Mouse (Mus musculus): ENCODE data around the gene Mknk1. TPM values are rescaled to one million over a fixed set of nuclear protein-coding genes. Genes with fewer than 3 reads are reported as not detected.

Mknk1 gene
- total and polyA plus RNA-seq, 3 experiments, result 25.8 to 38.5 TPM; not detected in 1

DNA sequence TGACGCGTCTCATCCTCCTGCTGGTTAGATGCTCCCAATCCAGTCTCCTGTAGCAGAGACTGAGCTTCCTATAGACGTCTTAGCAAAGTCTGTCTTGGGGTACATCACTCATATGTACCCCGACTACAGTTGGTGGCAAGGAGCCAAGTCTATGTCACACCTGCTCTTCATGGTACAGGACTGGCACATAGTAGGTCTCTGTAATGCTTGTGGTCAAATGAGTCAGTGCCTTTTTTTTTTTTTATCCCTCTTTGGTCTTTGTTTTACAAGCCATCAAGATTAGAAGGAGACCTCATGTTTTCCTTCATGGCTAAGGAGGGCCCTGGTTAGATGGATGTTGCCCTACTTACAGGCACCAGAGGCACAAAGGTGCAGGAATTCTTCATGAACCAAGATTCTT is 1.8 kb downstream of the Mknk1 start:
- Histone ChIP-seq H3K9me3 (replicated peaks; ENCODE audit: insufficient read depth, low read length) (no peaks in the 10 kb centered on the region), H3K27me3 (ENCODE audit: control insufficient read depth in 1 of 2, insufficient read depth in 2 of 2, low read length in 2 of 2) (no peaks in the 10 kb centered on the region), H3K36me3 (ENCODE audit: control insufficient read depth in 1 of 2, insufficient read depth in 2 of 2, low read length in 2 of 2) (peaks cover 0 to 13% of the 10 kb centered on the region in 2 experiments; a peak in 2 of 4 replicates), H3K4me3 (ENCODE audit: control insufficient read depth in 1 of 2, insufficient read depth in 1 of 2, low read depth in 2 of 2, low read length in 2 of 2) (no peak overlapping the region), H3K27ac (ENCODE audit: control insufficient read depth, low read depth, low read length) (no peak overlapping the region), H3K79me2 (ENCODE audit: control insufficient read depth, insufficient read depth, low read length, poor library complexity) (peaks cover 16% of the 10 kb centered on the region), H3K4me1 (ENCODE audit: control insufficient read depth in 1 of 2, insufficient read depth in 2 of 2, low read length in 2 of 2) (peaks cover 5 to 28% of the 10 kb centered on the region in 2 experiments; a peak in 3 of 4 replicates), H3K9ac (ENCODE audit: control insufficient read depth, low read depth, low read length, poor library complexity, severe bottlenecking) (no peak overlapping the region)
- DNase-seq (ENCODE audit: low read depth, low spot score), result no peak
- TF ChIP-seq POLR2AphosphoS5 (IDR thresholded peaks at IDR 0.05; ENCODE audit: borderline replicate concordance, low read depth, low read length), result no peak
- TF ChIP-seq ZKSCAN1 (IDR thresholded peaks at IDR 0.05; ENCODE audit: low read depth, low read length), result peak; percentile 90

DNA sequence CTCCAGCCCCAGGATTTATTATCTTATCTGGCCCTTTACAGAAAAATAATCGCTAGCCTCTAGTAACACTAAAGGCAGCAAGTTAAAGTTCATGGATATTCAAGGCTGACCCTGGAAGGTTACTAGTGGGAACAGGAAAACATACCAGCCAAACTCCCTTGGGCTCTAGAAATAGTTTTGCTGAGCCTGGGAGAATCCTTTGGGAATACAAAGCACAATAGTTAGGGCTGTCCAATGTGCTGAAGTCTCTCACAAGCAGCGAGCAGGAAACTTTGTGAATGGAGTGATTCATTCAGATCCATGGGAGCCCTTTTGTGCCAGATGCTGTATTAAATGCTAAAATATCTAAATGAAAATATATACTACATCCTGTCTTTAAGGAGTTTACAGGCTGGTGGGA is 7.7 kb downstream of the Mknk1 start:
- Histone ChIP-seq H3K9ac (ENCODE audit: control insufficient read depth, low read depth, low read length, poor library complexity, severe bottlenecking) (peak overlapping the region; percentile 51), H3K27ac (ENCODE audit: control insufficient read depth, low read depth, low read length) (peak overlapping the region; percentile 98), H3K9me3 (replicated peaks; ENCODE audit: insufficient read depth, low read length) (no peaks in the 10 kb centered on the region), H3K4me3 (ENCODE audit: control insufficient read depth in 1 of 2, insufficient read depth in 1 of 2, low read depth in 2 of 2, low read length in 2 of 2) (no peak overlapping the region), H3K36me3 (ENCODE audit: control insufficient read depth in 1 of 2, insufficient read depth in 2 of 2, low read length in 2 of 2) (peaks cover 6 to 41% of the 10 kb centered on the region in 2 experiments), H3K4me1 (ENCODE audit: control insufficient read depth in 1 of 2, insufficient read depth in 2 of 2, low read length in 2 of 2) (peaks cover 29 to 43% of the 10 kb centered on the region in 2 experiments), H3K27me3 (ENCODE audit: control insufficient read depth in 1 of 2, insufficient read depth in 2 of 2, low read length in 2 of 2) (no peaks in the 10 kb centered on the region), H3K79me2 (ENCODE audit: control insufficient read depth, insufficient read depth, low read length, poor library complexity) (no peaks in the 10 kb centered on the region)
- no peak for DNase-seq (ENCODE audit: low read depth, low spot score)
- TF ChIP-seq GABPA (IDR thresholded peaks at IDR 0.05; ENCODE audit: low read depth, low read length) (no peak), TBP (IDR thresholded peaks at IDR 0.05; ENCODE audit: low read depth, low read length) (peak; percentile 53; the same call in 1 of the 2 replicates)

DNA sequence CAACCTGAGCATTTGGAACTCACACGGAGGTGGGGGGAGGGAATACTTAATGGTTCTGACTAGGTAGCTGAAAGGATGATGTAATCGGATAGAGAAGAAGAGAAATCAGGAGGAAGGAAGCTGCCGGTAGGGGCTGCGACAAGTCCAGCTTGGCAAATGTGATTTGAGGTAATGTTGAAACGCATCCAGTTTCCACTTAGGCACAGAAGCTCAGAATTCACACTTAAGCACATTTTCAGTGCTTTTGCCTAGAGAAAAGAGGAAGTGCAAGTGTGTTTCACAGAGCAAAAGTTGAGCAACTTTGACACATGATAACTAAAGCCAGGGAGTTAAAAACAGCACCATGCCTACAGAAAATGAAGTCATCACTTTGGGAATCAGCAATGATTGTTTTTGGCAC is 8.4 kb downstream of the Mknk1 start:
- peak; percentile 93 for DNase-seq (ENCODE audit: low read depth, low spot score)
- Histone ChIP-seq H3K4me1 (ENCODE audit: control insufficient read depth in 1 of 2, insufficient read depth in 2 of 2, low read length in 2 of 2) (peaks cover 29 to 41% of the 10 kb centered on the region in 2 experiments), H3K4me3 (ENCODE audit: control insufficient read depth in 1 of 2, insufficient read depth in 1 of 2, low read depth in 2 of 2, low read length in 2 of 2) (no peak overlapping the region), H3K79me2 (ENCODE audit: control insufficient read depth, insufficient read depth, low read length, poor library complexity) (no peaks in the 10 kb centered on the region), H3K36me3 (ENCODE audit: control insufficient read depth in 1 of 2, insufficient read depth in 2 of 2, low read length in 2 of 2) (peaks cover 6 to 41% of the 10 kb centered on the region in 2 experiments), H3K9ac (ENCODE audit: control insufficient read depth, low read depth, low read length, poor library complexity, severe bottlenecking) (peak overlapping the region; percentile 51), H3K27me3 (ENCODE audit: control insufficient read depth in 1 of 2, insufficient read depth in 2 of 2, low read length in 2 of 2) (no peaks in the 10 kb centered on the region), H3K9me3 (replicated peaks; ENCODE audit: insufficient read depth, low read length) (no peaks in the 10 kb centered on the region), H3K27ac (ENCODE audit: control insufficient read depth, low read depth, low read length) (peak overlapping the region; percentile 98)
- TF ChIP-seq TCF12 (IDR thresholded peaks at IDR 0.05; ENCODE audit: low read depth, low read length), result peak; percentile 60
- TF ChIP-seq MAFK (IDR thresholded peaks at IDR 0.05; ENCODE audit: borderline replicate concordance, low read depth, low read length), result peak; percentile 43; the same call in 1 of the 2 replicates
- peak; percentile 90 for TF ChIP-seq MXI1 (IDR thresholded peaks at IDR 0.05; ENCODE audit: low read depth, low read length)
- TF ChIP-seq GABPA (IDR thresholded peaks at IDR 0.05; ENCODE audit: low read depth, low read length), result no peak
- peak; percentile 54; the same call in 1 of the 2 replicates for TF ChIP-seq BHLHE40 (IDR thresholded peaks at IDR 0.05; ENCODE audit: borderline replicate concordance, low read depth, low read length)
- TF ChIP-seq EP300 (IDR thresholded peaks at IDR 0.05; ENCODE audit: low read depth in 1 of 2, low read length in 2 of 2), result peak; percentile 76 to 79
- no peak for TF ChIP-seq ZMIZ1 (IDR thresholded peaks at IDR 0.05; ENCODE audit: low read depth, low read length)
- TF ChIP-seq MAX (IDR thresholded peaks at IDR 0.05; ENCODE audit: low read length), result peak; percentile 86
- TF ChIP-seq USF1 (IDR thresholded peaks at IDR 0.05; ENCODE audit: low read depth, low read length), result peak; percentile 32; the same call in 1 of the 2 replicates
- TF ChIP-seq SIN3A (IDR thresholded peaks at IDR 0.05; ENCODE audit: low read length), result peak; percentile 84
- no peak for TF ChIP-seq ZC3H11A (IDR thresholded peaks at IDR 0.05; ENCODE audit: low read depth, low read length)
- peak; percentile 70 for TF ChIP-seq GATA1 (IDR thresholded peaks at IDR 0.05; ENCODE audit: low read depth, low read length)
- TF ChIP-seq ETS1 (IDR thresholded peaks at IDR 0.05; ENCODE audit: low read depth, low read length), result peak; percentile 98
- TF ChIP-seq NRF1 (IDR thresholded peaks at IDR 0.05; ENCODE audit: insufficient read depth, low read depth, low read length, poor library complexity, severe bottlenecking), result no peak
- peak; percentile 23; the same call in 1 of the 2 replicates for TF ChIP-seq KAT2A (conservative IDR thresholded peaks at IDR 0.05; ENCODE audit: low read depth, low read length)
- peak; percentile 41; the same call in 1 of the 2 replicates for TF ChIP-seq TBP (IDR thresholded peaks at IDR 0.05; ENCODE audit: low read depth, low read length)
- no peak for TF ChIP-seq POLR2AphosphoS5 (IDR thresholded peaks at IDR 0.05; ENCODE audit: borderline replicate concordance, low read depth, low read length)
- peak; percentile 92 for TF ChIP-seq RCOR1 (IDR thresholded peaks at IDR 0.05; ENCODE audit: low read depth, low read length)
- peak; percentile 89 for TF ChIP-seq MYC (IDR thresholded peaks at IDR 0.05; ENCODE audit: low read depth, low read length)

Data from MEL (cell line).